ENCODE assay signal across 8 mouse cellular contexts in the genomic region with DNA sequence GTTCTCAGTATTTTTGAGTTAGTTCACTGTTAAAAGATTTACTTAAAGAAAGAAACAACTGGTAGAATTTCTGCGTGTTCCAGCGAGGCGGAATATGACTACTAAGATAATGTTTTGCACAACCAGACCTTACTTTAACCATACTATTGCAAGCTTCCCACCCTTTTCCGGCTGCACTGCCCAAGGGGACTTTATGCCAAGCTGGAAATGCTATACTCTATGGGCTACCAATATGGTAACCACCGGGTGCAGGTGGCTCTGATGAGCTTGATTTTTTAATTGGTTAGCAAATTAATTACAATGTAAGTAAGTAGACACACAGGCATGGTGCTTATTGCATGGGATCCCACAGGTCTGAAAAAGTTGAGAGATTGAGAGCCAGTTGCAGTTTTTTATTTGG. TPM values are rescaled to one million over a fixed set of nuclear protein-coding genes. Genes with fewer than 3 reads are reported as not detected.
DNase-seq lines count a peak whose midpoint lies in the region; ATAC-seq and TF ChIP-seq lines count a peak whose summit lies in the region.

No protein-coding gene starts in this region.

- H3K4me1 ChIP-seq in embryonic facial prominence, embryonic 15.5 days = 0 out of 2 replicates have a peak, but pooled peaks cover 10% of the 10 kb centered on the region
- peaks cover 8% of the 10 kb centered on the region for H3K4me1 ChIP-seq in limb, embryonic 12.5 days (replicated peaks)
- H3K4me1 ChIP-seq in neural tube, embryonic 15.5 days = peaks cover 9% of the 10 kb centered on the region

- H3K4me3 ChIP-seq in left cerebral cortex, adult 2 months = peak overlapping the region; percentile 89
- peak overlapping the region; percentile 77 for H3K4me3 ChIP-seq in embryonic facial prominence, embryonic 15.5 days (replicated peaks)
- peak overlapping the region; percentile 83 for H3K4me3 ChIP-seq in limb, embryonic 12.5 days (replicated peaks)
- peak overlapping the region; percentile 83 for H3K4me3 ChIP-seq in neural tube, embryonic 15.5 days (replicated peaks)

- intact Hi-C loops in left cerebral cortex, adult 2 months (cut with DNase I) = no loop called here
- intact Hi-C loops in left cerebral cortex, postnatal 36 days (cut with DNase I) = no loop called here
- intact Hi-C loops in left cerebral cortex, postnatal 4 days (cut with DNase I) = no loop called here

- no peak for DNase-seq in left cerebral cortex, adult 2 months (ENCODE audit: extremely low spot score in 1 of 2, low spot score in 2 of 2)
- DNase-seq in left cerebral cortex, postnatal 36 days (ENCODE audit: low spot score in 2 of 2) = no peak
- no peak for DNase-seq in adrenal gland, adult 2 months
- no peak for DNase-seq in left cerebral cortex, postnatal 4 days
- no peak for DNase-seq in layer of hippocampus, adult 9-10 months (ENCODE audit: low spot score)

- no peaks in the 10 kb centered on the region for H3K27me3 ChIP-seq in embryonic facial prominence, embryonic 15.5 days
- 0 out of 2 replicates have a peak, but pooled peaks cover 4% of the 10 kb centered on the region for H3K27me3 ChIP-seq in limb, embryonic 12.5 days
- no peaks in the 10 kb centered on the region for H3K27me3 ChIP-seq in neural tube, embryonic 15.5 days (replicated peaks)

- H3K27ac ChIP-seq in left cerebral cortex, adult 2 months = no peak overlapping the region; the same call in 1 of the 2 replicates
- H3K27ac ChIP-seq in embryonic facial prominence, embryonic 15.5 days (replicated peaks) = peak overlapping the region; percentile 92
- no peak overlapping the region for H3K27ac ChIP-seq in limb, embryonic 12.5 days
- H3K27ac ChIP-seq in neural tube, embryonic 15.5 days (replicated peaks) = no peak overlapping the region; the same call in 1 of the 2 replicates

- peak overlapping the region; percentile 76 for H3K4me2 ChIP-seq in embryonic facial prominence, embryonic 15.5 days (replicated peaks)
- peak overlapping the region; percentile 78 for H3K4me2 ChIP-seq in limb, embryonic 12.5 days
- peak overlapping the region; percentile 65 for H3K4me2 ChIP-seq in neural tube, embryonic 15.5 days

- no peak for ATAC-seq in embryonic facial prominence, embryonic 15.5 days (ENCODE audit: insufficient number of reproducible peaks, low FRiP score, low TSS enrichment, low read depth)
- ATAC-seq in limb, embryonic 12.5 days (ENCODE audit: insufficient number of reproducible peaks, insufficient read depth, low FRiP score, low TSS enrichment, low read depth) = no peak
- no peak for ATAC-seq in neural tube, embryonic 15.5 days (ENCODE audit: low FRiP score)

- H3K36me3 ChIP-seq in embryonic facial prominence, embryonic 15.5 days = no peaks in the 10 kb centered on the region
- H3K36me3 ChIP-seq in limb, embryonic 12.5 days = no peaks in the 10 kb centered on the region
- H3K36me3 ChIP-seq in neural tube, embryonic 15.5 days = no peaks in the 10 kb centered on the region

- H3K9ac ChIP-seq in embryonic facial prominence, embryonic 15.5 days = no peak overlapping the region
- H3K9ac ChIP-seq in limb, embryonic 12.5 days (replicated peaks) = no peak overlapping the region
- H3K9ac ChIP-seq in neural tube, embryonic 15.5 days (replicated peaks) = peak overlapping the region; percentile 93; the same call in 1 of the 2 replicates

- 40% methylated on average over 5 of the region's 5 CpGs for WGBS in embryonic facial prominence, embryonic 15.5 days
- WGBS in limb, embryonic 12.5 days = 71% methylated on average over 5 of the region's 5 CpGs
- WGBS in neural tube, embryonic 15.5 days = 64% methylated on average over 5 of the region's 5 CpGs

- H3K9me3 ChIP-seq in embryonic facial prominence, embryonic 15.5 days (replicated peaks) = no peaks in the 10 kb centered on the region
- H3K9me3 ChIP-seq in limb, embryonic 12.5 days = no peaks in the 10 kb centered on the region
- no peaks in the 10 kb centered on the region for H3K9me3 ChIP-seq in neural tube, embryonic 15.5 days (replicated peaks)

- TF ChIP-seq CTCF in left cerebral cortex, adult 2 months (IDR thresholded peaks at IDR 0.05) = no peak

RNA-seq across cellular contexts. Expression of gene Supt3, which starts 1.2 kb away (rescaled TPM):
- total RNA-seq in left cerebral cortex, adult 2 months (2021) = 10 to 100 TPM; 11.0 to 14.3 TPM
- 10 to 100 TPM; 12.9 to 13.7 TPM for total RNA-seq in left cerebral cortex, postnatal 36 days (2021)
- 16.7 and 18.1 TPM in 2 replicates for polyA plus RNA-seq in embryonic facial prominence, embryonic 15.5 days (2015; fragmentation: Nextera tagmentation; extraction: Ambion mirVana)
- 26.1 and 28.0 TPM in 2 replicates for polyA plus RNA-seq in limb, embryonic 12.5 days (2016; fragmentation: Nextera tagmentation; extraction: Ambion mirVana)
- polyA plus RNA-seq in neural tube, embryonic 15.5 days (2015; fragmentation: Nextera tagmentation; extraction: Ambion mirVana) = 24.5 and 26.3 TPM in 2 replicates
- 10 to 100 TPM; 21.3 to 30.1 TPM for total RNA-seq in adrenal gland, adult 2 months (2021)
- polyA plus RNA-seq in adrenal gland, adult 2 months (2012; rRNA removed) = 6.4 and 7.6 TPM in 2 replicates
- 10 to 100 TPM; 20.2 to 24.4 TPM for total RNA-seq in left cerebral cortex, postnatal 4 days (2021)

RNA-seq across cellular contexts. Expression of gene Runx2, which starts 36.5 kb away (rescaled TPM):
- total RNA-seq in left cerebral cortex, adult 2 months (2021) = 10 to 100 TPM; 12.3 to 15.8 TPM
- total RNA-seq in left cerebral cortex, postnatal 36 days (2021) = 1 to 10 TPM; 7.1 to 8.9 TPM
- polyA plus RNA-seq in embryonic facial prominence, embryonic 15.5 days (2015; fragmentation: Nextera tagmentation; extraction: Ambion mirVana) = 28.5 and 30.1 TPM in 2 replicates
- polyA plus RNA-seq in limb, embryonic 12.5 days (2016; fragmentation: Nextera tagmentation; extraction: Ambion mirVana) = 8.3 and 11.9 TPM in 2 replicates
- polyA plus RNA-seq in neural tube, embryonic 15.5 days (2015; fragmentation: Nextera tagmentation; extraction: Ambion mirVana) = 0.68 and 1.3 TPM in 2 replicates
- 10 to 100 TPM; 16.8 to 31.0 TPM for total RNA-seq in adrenal gland, adult 2 months (2021)
- 21.5 and 32.5 TPM in 2 replicates for polyA plus RNA-seq in adrenal gland, adult 2 months (2012; rRNA removed)
- total RNA-seq in left cerebral cortex, postnatal 4 days (2021) = 1 to 10 TPM; 4.8 to 6.2 TPM
